Mouse (Mus musculus) liver, adult 2 months (tissue): ENCODE data around the gene Ginm1. TPM values are rescaled to one million over a fixed set of nuclear protein-coding genes. Genes with fewer than 3 reads are reported as not detected.

ENCODE experiments used
- DNase-seq: peaks from one replicate; pipeline ENCODE4 v3.0.0-alpha.2; 2011; ENCODE audit warnings: low read depth, low spot score; ENCODE audit errors: extremely low read depth
- H3K27ac ChIP-seq: fragments of 200-500 bp; replicated peaks from 2 replicates; pipeline ENCODE4 v1.5.1; 2012; ENCODE audit warnings: low read depth, mild to moderate bottlenecking, control low read depth, inconsistent platforms, low read length; ENCODE audit not compliant: insufficient read depth
- H3K27me3 ChIP-seq: fragments of 200-500 bp; 2 replicates; pipeline ENCODE4 v1.6.1; 2012; ENCODE audit warnings: mild to moderate bottlenecking, moderate library complexity, low read length, inconsistent platforms; ENCODE audit not compliant: control insufficient read depth, insufficient read depth
- H3K36me3 ChIP-seq: fragments of 200-500 bp; 2 replicates; pipeline ENCODE4 v1.6.1; 2012; ENCODE audit warnings: low read length, inconsistent platforms; ENCODE audit not compliant: control insufficient read depth, insufficient read depth
- H3K4me1 ChIP-seq: fragments of 200-500 bp; 2 replicates; pipeline ENCODE4 v1.6.1; 2011; ENCODE audit warnings: low read length; ENCODE audit not compliant: control insufficient read depth, insufficient read depth
- H3K4me3 ChIP-seq: fragments of 200-500 bp; 2 replicates; pipeline ENCODE4 v1.5.1; 2011; ENCODE audit warnings: low read depth, mild to moderate bottlenecking, control low read depth, low read length, moderate library complexity; ENCODE audit not compliant: insufficient read depth
- H3K79me2 ChIP-seq: fragments of 200-500 bp; 2 replicates; pipeline ENCODE4 v1.6.1; 2012; ENCODE audit warnings: inconsistent platforms, mild to moderate bottlenecking, low read length, moderate library complexity; ENCODE audit not compliant: control insufficient read depth, insufficient read depth
- H3K9ac ChIP-seq: fragments of 200-500 bp; 2 replicates; pipeline ENCODE4 v1.6.1; 2012; ENCODE audit warnings: low read depth, mild to moderate bottlenecking, control low read depth, inconsistent platforms, low read length
- CTCF ChIP-seq: fragments of 200-500 bp; IDR thresholded peaks from 2 replicates; pipeline ENCODE4 v1.5.1; 2011; ENCODE audit warnings: low read depth, low read length, control low read depth
- POLR2A ChIP-seq: fragments of 200-500 bp; IDR thresholded peaks from 2 replicates; pipeline ENCODE4 v1.6.1; 2011; ENCODE audit warnings: low read length, control low read depth; ENCODE audit not compliant: insufficient read depth; ENCODE audit errors: extremely low read depth
- WGBS: fragments of 180-500 bp; shearing (Covaris S2); methylation state at CpG from one replicate; pipeline ENCODE4 v1.1.7; 2018; 5-methylcytosine and 5-hydroxymethylcytosine counted together
- polyA plus RNA-seq: library from polyadenylated mRNA; depleted of rRNA; stranded (reverse); fragments of >200 nt; gene quantifications from 2 replicates; pipeline ENCODE4 v1.2.3, GENCODE M21; 2012
- total RNA-seq: library from RNA; depleted of rRNA; stranded (reverse); fragments of >200 nt; gene quantifications from 2 replicates; pipeline ENCODE4 v1.2.3, GENCODE M21; 2014

The Ginm1 gene
- total and polyA plus RNA-seq, 2 experiments, result 13.6 to 64.2 TPM

- 84% methylated on average over 9 of the region's 9 CpGs for WGBS
- Histone ChIP-seq H3K36me3 (no peaks in the 10 kb centered on the region), H3K9ac (0 out of 2 replicates have a peak overlapping the region, but pooled peaks have one; percentile 25), H3K27ac (peak overlapping the region; percentile 29), H3K27me3 (no peaks in the 10 kb centered on the region), H3K4me3 (no peak overlapping the region), H3K79me2 (no peaks in the 10 kb centered on the region), H3K4me1 (peaks cover 5% of the 10 kb centered on the region)
- TF ChIP-seq CTCF (no peak), POLR2A (no peak)
- no peak for DNase-seq
Measured at GRCm38 (mm10) chr10:7833377-7834165, 40.9 kb upstream of the Ginm1 start.

- peak; percentile 87 for DNase-seq
- peak within 1 kb of the TSS; percentile 47 for H3K9ac ChIP-seq
Measured at GRCm38 (mm10) chr10:7832171-7832676, 39.6 kb upstream of the Ginm1 start, which contains the start of gene Zc3h12d. Gene Zc3h12d, plus strand, starts transcription at chr10:7832470.

GRCm38 (mm10) chr10:7826106-7826505 lies 33.5 kb upstream of the Ginm1 start:
- Histone ChIP-seq H3K27me3 (no peaks in the 10 kb centered on the region), H3K79me2 (no peaks in the 10 kb centered on the region), H3K9ac (no peak overlapping the region), H3K36me3 (peaks cover 14% of the 10 kb centered on the region), H3K4me1 (no peaks in the 10 kb centered on the region), H3K27ac (no peak overlapping the region), H3K4me3 (no peak overlapping the region)
- DNase-seq, result no peak
- WGBS, result 95% methylated on average over 9 of the region's 9 CpGs
- no peak for TF ChIP-seq CTCF

More at GRCm38 (mm10) chr10:7832171-7832676, 39.6 kb upstream of the Ginm1 start, which contains the start of gene Zc3h12d:
- Histone ChIP-seq H3K27ac (peak within 1 kb of the TSS; percentile 38), H3K27me3 (no peaks in the 10 kb centered on the region), H3K4me3 (peak within 1 kb of the TSS; percentile 41), H3K79me2 (no peaks in the 10 kb centered on the region), H3K4me1 (peaks cover 5% of the 10 kb centered on the region), H3K36me3 (no peaks in the 10 kb centered on the region)
- WGBS, result 2% methylated on average over 15 of the region's 15 CpGs
- TF ChIP-seq POLR2A (no peak), CTCF (no peak)

- no peak for DNase-seq
- H3K79me2 ChIP-seq, result no peaks in the 10 kb centered on the region
- H3K9ac ChIP-seq, result no peak overlapping the region
- H3K27ac ChIP-seq, result no peak overlapping the region
- H3K4me3 ChIP-seq, result no peak overlapping the region
- TF ChIP-seq POLR2A (no peak), CTCF (no peak)
- WGBS, result 96% methylated on average over 4 of the region's 4 CpGs
- H3K4me1 ChIP-seq, result no peaks in the 10 kb centered on the region
- H3K27me3 ChIP-seq, result no peaks in the 10 kb centered on the region
- H3K36me3 ChIP-seq, result peaks cover 19% of the 10 kb centered on the region
Measured at GRCm38 (mm10) chr10:7825281-7825665, 32.6 kb upstream of the Ginm1 start.

GRCm38 (mm10) chr10:7824663-7825280 lies 32.1 kb upstream of the Ginm1 start:
- TF ChIP-seq CTCF, result no peak
- no peak for TF ChIP-seq POLR2A
- no peaks in the 10 kb centered on the region for H3K27me3 ChIP-seq
- peaks cover 22% of the 10 kb centered on the region for H3K36me3 ChIP-seq
- H3K79me2 ChIP-seq, result no peaks in the 10 kb centered on the region
- H3K4me1 ChIP-seq, result no peaks in the 10 kb centered on the region
- no peak overlapping the region for H3K9ac ChIP-seq
- no peak overlapping the region for H3K4me3 ChIP-seq
- WGBS, result 88% methylated on average over 9 of the region's 9 CpGs
- DNase-seq, result no peak
- H3K27ac ChIP-seq, result no peak overlapping the region

GRCm38 (mm10) chr10:7821981-7822380 lies 29.4 kb upstream of the Ginm1 start:
- no peak for DNase-seq
- H3K9ac ChIP-seq, result no peak overlapping the region
- H3K27me3 ChIP-seq, result no peaks in the 10 kb centered on the region
- H3K4me1 ChIP-seq, result no peaks in the 10 kb centered on the region
- TF ChIP-seq POLR2A, result no peak
- TF ChIP-seq CTCF, result no peak
- no peak overlapping the region for H3K4me3 ChIP-seq
- H3K36me3 ChIP-seq, result peaks cover 43% of the 10 kb centered on the region
- 95% methylated on average over 12 of the region's 12 CpGs for WGBS
- H3K79me2 ChIP-seq, result no peaks in the 10 kb centered on the region; the same call in 1 of the 2 replicates
- H3K27ac ChIP-seq, result no peak overlapping the region
